Mouse (Mus musculus) embryonic facial prominence, embryonic 15.5 days (tissue): ENCODE results near the gene Uchl3. TPM values are rescaled to one million over a fixed set of nuclear protein-coding genes. Genes with fewer than 3 reads are reported as not detected.

ENCODE experiments used
- ATAC-seq: fragments of 200-750 bp; cut with Nextera tagmentation; 2 replicates; pipeline ENCODE4 v1.8.0; 2017; ENCODE audit warnings: low read depth, moderate TSS enrichment; ENCODE audit not compliant: insufficient number of reproducible peaks, low FRiP score, low TSS enrichment
- H3K27ac ChIP-seq: fragments of 300-500 bp; sonication (generic); replicated peaks from 2 replicates; pipeline ENCODE4 v1.5.1; 2015; ENCODE audit warnings: mild to moderate bottlenecking, inconsistent platforms
- H3K27me3 ChIP-seq: fragments of 300-500 bp; sonication (generic); 2 replicates; pipeline ENCODE4 v1.6.1; 2015; ENCODE audit warnings: inconsistent platforms
- H3K36me3 ChIP-seq: fragments of 300-500 bp; sonication (generic); 2 replicates; pipeline ENCODE4 v1.6.1; 2015; ENCODE audit warnings: mild to moderate bottlenecking, inconsistent platforms
- H3K4me1 ChIP-seq: fragments of 300-500 bp; sonication (generic); 2 replicates; pipeline ENCODE4 v1.6.1; 2015; ENCODE audit warnings: inconsistent platforms
- H3K4me2 ChIP-seq: fragments of 300-500 bp; sonication (generic); replicated peaks from 2 replicates; pipeline ENCODE4 v1.6.1; 2015; ENCODE audit warnings: mild to moderate bottlenecking, inconsistent platforms
- H3K4me3 ChIP-seq: fragments of 300-500 bp; sonication (generic); replicated peaks from 2 replicates; pipeline ENCODE4 v1.5.1; 2015; ENCODE audit warnings: mild to moderate bottlenecking, inconsistent platforms
- H3K9ac ChIP-seq: fragments of 300-500 bp; sonication (generic); 2 replicates; pipeline ENCODE4 v1.6.1; 2015; ENCODE audit warnings: inconsistent platforms
- H3K9me3 ChIP-seq: fragments of 300-500 bp; sonication (generic); replicated peaks from 2 replicates; pipeline ENCODE4 v1.6.1; 2016; ENCODE audit warnings: inconsistent platforms
- WGBS: fragments of 180-500 bp; shearing (Covaris S2); methylation state at CpG from one replicate; pipeline ENCODE4 v1.1.7; 2015; 5-methylcytosine and 5-hydroxymethylcytosine counted together
- polyA plus RNA-seq: library from polyadenylated mRNA; unstranded; fragments of >200 nt; fragmentation: Nextera tagmentation; extraction: Ambion mirVana; gene quantifications from 2 replicates; pipeline ENCODE4 v1.2.1, GENCODE M21; 2015

The Uchl3 gene
- polyA plus RNA-seq, 1 experiment from 2014 or later = 103 TPM

DNA sequence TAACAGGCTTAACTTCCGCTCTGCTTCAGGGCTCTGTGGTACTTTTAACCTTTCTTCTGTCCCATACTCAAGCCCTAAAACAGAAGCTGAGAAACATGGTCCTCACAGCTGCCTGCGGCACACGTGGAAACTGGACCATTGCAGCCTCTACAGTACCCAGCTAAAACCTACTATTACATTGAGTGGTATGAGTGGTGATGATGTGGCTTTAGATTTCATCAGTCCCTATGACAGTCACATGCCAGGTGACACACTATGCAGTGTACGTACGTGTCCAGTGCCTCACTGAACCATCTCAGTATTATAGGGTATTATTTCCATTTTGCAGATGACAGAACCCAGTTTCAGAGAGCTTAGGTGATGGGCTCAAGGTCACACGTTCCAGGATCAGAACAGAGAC is 16.4 kb upstream of the Uchl3 start:
- Histone ChIP-seq H3K9ac (no peak overlapping the region), H3K36me3 (peaks cover 16% of the 10 kb centered on the region), H3K27me3 (no peaks in the 10 kb centered on the region), H3K4me3 (no peak overlapping the region), H3K4me1 (peaks cover 8% of the 10 kb centered on the region), H3K9me3 (no peaks in the 10 kb centered on the region), H3K4me2 (no peak overlapping the region), H3K27ac (no peak overlapping the region)
- 86% methylated on average over 6 of the region's 6 CpGs for WGBS
- ATAC-seq = no peak

DNA sequence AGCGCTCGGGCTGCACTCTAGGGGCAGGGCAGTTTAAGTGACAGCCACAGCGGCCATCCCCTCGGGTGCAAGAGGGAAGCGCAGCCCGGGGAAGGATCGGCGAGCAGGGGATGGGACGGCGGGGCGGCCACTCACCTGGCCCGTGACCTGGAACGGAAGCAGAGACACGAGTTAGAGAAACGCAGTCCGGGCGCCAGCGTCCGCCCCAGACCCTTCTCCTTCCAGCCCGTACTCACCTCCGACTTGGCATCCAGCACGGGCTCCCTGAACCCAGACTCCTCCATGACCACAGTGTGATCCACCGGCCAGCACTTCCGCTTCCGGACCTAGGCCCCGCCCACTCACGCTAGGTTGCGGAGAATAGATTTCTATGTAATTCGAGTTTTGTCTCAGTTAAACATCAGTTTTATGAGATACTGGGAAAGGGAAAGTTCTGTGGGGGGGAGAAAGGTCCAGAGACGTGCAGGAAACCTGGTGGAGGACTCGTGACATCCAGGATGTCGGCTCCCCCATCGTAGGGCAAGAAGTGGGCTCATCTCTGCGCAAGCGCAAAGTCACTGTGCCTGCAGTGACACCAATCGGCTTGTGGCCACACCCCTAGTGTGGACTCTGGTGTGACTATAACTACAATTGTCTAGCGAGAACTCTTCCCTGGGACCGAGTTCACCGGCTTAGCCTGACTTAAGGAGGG is 13.5 kb upstream of the Uchl3 start, which contains the start of gene Commd6:
Gene Commd6, minus strand, starts transcription at position 534 of the 691 bp plus-strand sequence.
- H3K27ac ChIP-seq = peak within 1 kb of the TSS; percentile 90
- H3K4me1 ChIP-seq = peaks cover 8% of the 10 kb centered on the region
- H3K9ac ChIP-seq = peak within 1 kb of the TSS; percentile 67
- ATAC-seq = peak; percentile 97
- H3K36me3 ChIP-seq = no peaks in the 10 kb centered on the region
- peak within 1 kb of the TSS; percentile 93 for H3K4me3 ChIP-seq
- H3K4me2 ChIP-seq = peak within 1 kb of the TSS; percentile 60
- under 1% methylated on average over 39 of the region's 39 CpGs for WGBS
- H3K9me3 ChIP-seq = no peaks in the 10 kb centered on the region
- no peaks in the 10 kb centered on the region for H3K27me3 ChIP-seq

DNA sequence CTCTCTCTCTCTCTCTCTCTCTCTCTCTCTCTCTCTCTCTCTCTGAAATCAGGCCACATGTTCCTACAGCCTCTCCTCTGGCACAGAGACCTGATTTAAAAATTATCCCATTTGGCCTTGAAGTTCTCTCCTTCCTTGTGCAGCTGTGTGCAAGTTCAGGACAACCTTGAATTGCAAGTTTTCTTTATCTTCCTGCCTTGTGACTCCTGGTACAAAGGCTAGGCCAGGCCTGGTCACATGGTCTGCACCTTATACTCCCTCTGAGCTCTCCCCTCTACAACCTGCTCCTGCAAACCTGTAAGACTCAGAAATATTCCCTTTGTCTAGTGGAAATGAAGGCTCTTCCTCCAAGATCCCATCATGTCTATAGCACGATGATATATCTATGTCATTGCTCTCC is 8.8 kb upstream of the Uchl3 start:
- ATAC-seq = no peak
- H3K4me3 ChIP-seq = no peak overlapping the region
- no peak overlapping the region for H3K27ac ChIP-seq
- H3K4me1 ChIP-seq = no peaks in the 10 kb centered on the region
- no peaks in the 10 kb centered on the region for H3K36me3 ChIP-seq
- no peak overlapping the region for H3K9ac ChIP-seq
- WGBS = 72% methylated on average over 1 of the region's 1 CpGs
- no peaks in the 10 kb centered on the region for H3K9me3 ChIP-seq
- no peaks in the 10 kb centered on the region for H3K27me3 ChIP-seq
- no peak overlapping the region for H3K4me2 ChIP-seq

DNA sequence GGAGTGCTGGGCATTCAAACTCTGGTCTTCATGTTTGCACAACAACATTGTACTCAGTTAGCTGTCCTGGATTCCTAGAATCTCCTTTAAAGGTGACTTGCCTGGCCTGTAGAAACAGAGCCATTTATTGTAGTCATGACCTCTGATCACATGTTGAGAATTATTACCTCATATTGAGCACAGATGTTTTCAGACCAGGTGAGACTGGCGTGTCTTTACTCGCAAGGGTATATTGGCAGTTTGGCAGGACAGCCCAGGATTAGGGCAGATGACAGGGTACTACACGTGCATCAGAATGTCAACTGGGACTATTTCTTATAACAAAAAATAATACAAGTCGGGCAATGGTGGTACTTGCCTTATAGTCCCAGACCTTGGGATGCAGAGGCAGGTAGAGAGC is 3.2 kb upstream of the Uchl3 start:
- H3K4me1 ChIP-seq = peaks cover 6% of the 10 kb centered on the region
- H3K9me3 ChIP-seq = no peaks in the 10 kb centered on the region
- no peaks in the 10 kb centered on the region for H3K27me3 ChIP-seq
- H3K36me3 ChIP-seq = no peaks in the 10 kb centered on the region
- ATAC-seq = no peak
- no peak overlapping the region for H3K4me3 ChIP-seq
- H3K4me2 ChIP-seq = no peak overlapping the region
- H3K27ac ChIP-seq = no peak overlapping the region
- H3K9ac ChIP-seq = no peak overlapping the region
- WGBS = 71% methylated on average over 4 of the region's 4 CpGs

DNA sequence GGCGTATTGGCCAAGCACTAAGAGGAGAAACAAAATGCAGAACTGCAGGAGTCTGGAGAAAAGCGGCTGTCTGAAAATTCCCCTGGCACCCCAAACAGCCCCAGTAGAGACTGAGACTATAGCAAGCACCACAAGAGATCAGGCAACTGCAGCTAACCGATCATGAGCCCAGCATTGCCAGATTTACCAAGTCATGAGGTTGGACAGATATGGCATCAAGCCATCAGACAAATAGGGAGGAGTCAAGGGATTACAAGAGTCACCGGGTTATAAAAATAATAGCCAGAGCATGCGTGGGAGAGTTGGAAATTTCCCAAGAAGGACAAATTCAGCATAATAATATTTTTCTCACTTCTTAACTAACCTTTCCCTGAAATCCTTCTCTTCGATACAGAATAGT is 1.2 kb upstream of the Uchl3 start:
- no peak overlapping the region for H3K9ac ChIP-seq
- ATAC-seq = no peak
- no peaks in the 10 kb centered on the region for H3K9me3 ChIP-seq
- no peaks in the 10 kb centered on the region for H3K27me3 ChIP-seq
- WGBS = 88% methylated on average over 6 of the region's 6 CpGs
- no peak overlapping the region for H3K4me3 ChIP-seq
- H3K36me3 ChIP-seq = no peaks in the 10 kb centered on the region
- peaks cover 6% of the 10 kb centered on the region for H3K4me1 ChIP-seq
- no peak overlapping the region for H3K4me2 ChIP-seq
- H3K27ac ChIP-seq = no peak overlapping the region

DNA sequence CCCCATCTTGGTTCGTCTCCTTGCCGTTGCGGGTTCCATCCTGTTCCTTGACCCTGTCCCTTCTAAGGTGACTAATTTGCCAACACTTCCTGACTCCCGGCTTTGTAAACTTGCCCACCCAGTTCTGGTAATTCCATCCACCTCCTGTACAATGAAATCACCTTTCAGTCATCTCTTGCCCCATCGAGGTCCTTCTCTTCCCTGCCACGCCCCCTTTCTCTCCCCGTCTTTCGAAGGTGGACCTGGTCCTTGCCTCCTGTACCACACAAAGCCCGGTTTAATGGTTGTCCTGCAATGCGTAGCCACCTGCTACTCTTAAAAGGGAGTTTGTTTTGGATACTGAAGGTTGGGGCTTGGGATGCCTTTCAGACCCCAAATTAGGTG is 751 bp downstream of the Uchl3 start:
- no peaks in the 10 kb centered on the region; the same call in 1 of the 2 replicates for H3K36me3 ChIP-seq
- whole genome bisulfite sequencing = under 1% methylated on average over 10 of the region's 10 CpGs
- H3K9ac ChIP-seq = peak overlapping the region; percentile 78
- peak overlapping the region; percentile 92 for H3K4me2 ChIP-seq
- peaks cover 6% of the 10 kb centered on the region for H3K4me1 ChIP-seq
- no peak overlapping the region for H3K27ac ChIP-seq
- no peaks in the 10 kb centered on the region for H3K9me3 ChIP-seq
- H3K4me3 ChIP-seq = peak overlapping the region; percentile 99
- no peaks in the 10 kb centered on the region for H3K27me3 ChIP-seq
- 0 out of 2 replicates have a peak, but pooled peaks have one; percentile 6 for ATAC-seq

DNA sequence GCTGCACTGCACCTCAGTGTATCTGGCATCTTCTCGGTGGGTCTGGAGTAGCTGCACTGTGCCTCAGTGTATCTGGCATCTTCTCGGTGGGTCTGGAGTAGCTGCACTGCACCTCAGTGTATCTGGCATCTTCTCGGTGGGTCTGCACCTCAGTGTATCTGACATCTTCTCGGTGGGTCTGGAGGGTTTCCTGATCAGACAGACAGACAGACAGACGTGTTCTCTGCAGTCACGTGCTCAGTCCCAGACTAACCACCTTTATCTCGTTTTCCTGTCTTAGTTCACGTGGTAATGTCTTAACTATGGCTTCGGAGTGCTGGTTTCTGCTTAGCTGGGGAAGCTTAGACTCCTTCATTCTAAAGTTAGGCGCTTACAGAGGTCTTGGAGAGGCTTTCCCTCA is 2.5 kb downstream of the Uchl3 start:
- H3K4me3 ChIP-seq = no peak overlapping the region
- 76% methylated on average over 10 of the region's 10 CpGs for WGBS
- H3K4me2 ChIP-seq = no peak overlapping the region
- peaks cover 3% of the 10 kb centered on the region for H3K36me3 ChIP-seq
- H3K27me3 ChIP-seq = no peaks in the 10 kb centered on the region
- H3K4me1 ChIP-seq = peaks cover 6% of the 10 kb centered on the region
- no peak overlapping the region for H3K9ac ChIP-seq
- no peak overlapping the region for H3K27ac ChIP-seq
- H3K9me3 ChIP-seq = no peaks in the 10 kb centered on the region
- ATAC-seq = no peak

DNA sequence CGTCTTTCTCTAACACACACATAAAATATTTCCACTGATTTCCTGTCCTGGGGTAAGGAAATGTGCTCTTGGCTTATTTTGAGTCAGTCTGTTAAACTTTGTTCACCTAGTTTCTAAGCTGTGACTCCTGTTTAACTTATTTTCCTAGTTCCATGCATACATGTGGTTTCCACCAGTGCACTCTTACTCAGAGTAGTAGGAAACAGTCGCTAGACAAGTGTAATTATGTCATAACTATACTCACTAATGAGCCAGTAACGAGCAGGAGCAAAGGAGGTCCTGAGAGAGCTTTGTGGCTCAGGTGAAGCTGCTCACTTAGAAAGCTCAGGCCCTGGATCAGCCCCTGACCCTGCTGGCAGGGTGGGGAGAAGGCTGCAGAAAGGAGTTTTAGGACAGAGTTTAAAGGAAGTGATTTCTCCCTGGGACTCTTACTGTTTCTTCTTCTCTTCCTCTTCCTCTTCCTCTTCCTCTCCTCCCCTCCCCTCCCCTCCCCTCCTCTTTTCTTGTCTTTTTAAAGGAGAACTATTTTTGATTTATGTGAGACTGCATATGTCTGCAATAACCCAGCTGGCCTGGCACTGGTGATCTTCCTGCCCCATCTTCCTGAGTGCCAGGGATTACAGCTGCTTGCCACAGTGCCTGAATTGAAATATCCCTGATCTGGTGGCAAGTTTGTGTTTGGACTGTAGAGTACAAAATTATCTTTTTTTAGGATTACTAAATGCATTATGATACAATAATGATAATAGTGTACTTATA is 8.1 kb downstream of the Uchl3 start:
- Histone ChIP-seq H3K9me3 (no peaks in the 10 kb centered on the region), H3K4me2 (no peak overlapping the region)
- 56% methylated on average over 3 of the region's 3 CpGs for WGBS

DNA sequence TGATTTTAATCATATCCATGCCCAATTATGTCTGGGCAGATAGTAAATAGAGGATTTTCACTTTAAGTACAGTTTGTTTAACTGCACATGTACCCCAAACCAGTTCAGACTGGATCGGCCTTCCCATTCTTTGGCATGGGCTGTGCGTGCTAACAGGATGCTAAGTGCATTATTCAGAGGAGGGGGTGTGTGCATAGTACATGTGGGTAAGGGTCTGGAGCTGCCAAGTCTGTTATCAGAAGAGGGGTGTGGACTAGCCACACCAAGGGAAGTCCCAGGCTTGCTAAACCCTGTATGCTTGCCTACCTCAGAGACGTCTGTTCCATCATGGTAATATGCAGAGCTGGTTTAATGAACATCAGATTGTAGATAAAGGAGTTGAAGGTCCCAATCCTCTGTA is 10.5 kb downstream of the Uchl3 start:
- ATAC-seq = no peak
- H3K4me1 ChIP-seq = no peaks in the 10 kb centered on the region
- peaks cover 14% of the 10 kb centered on the region for H3K36me3 ChIP-seq
- H3K9me3 ChIP-seq = no peaks in the 10 kb centered on the region
- WGBS = 73% methylated on average over 3 of the region's 3 CpGs
- no peak overlapping the region for H3K27ac ChIP-seq
- no peaks in the 10 kb centered on the region for H3K27me3 ChIP-seq
- no peak overlapping the region for H3K9ac ChIP-seq
- H3K4me2 ChIP-seq = no peak overlapping the region
- H3K4me3 ChIP-seq = no peak overlapping the region

More for the DNA sequence above, 8.1 kb downstream of the Uchl3 start:
- H3K9ac ChIP-seq = no peak overlapping the region
- no peak overlapping the region for H3K4me3 ChIP-seq
- ATAC-seq = no peak
- H3K4me1 ChIP-seq = no peaks in the 10 kb centered on the region
- no peaks in the 10 kb centered on the region for H3K27me3 ChIP-seq
- H3K36me3 ChIP-seq = peaks cover 3% of the 10 kb centered on the region
- H3K27ac ChIP-seq = no peak overlapping the region

DNA sequence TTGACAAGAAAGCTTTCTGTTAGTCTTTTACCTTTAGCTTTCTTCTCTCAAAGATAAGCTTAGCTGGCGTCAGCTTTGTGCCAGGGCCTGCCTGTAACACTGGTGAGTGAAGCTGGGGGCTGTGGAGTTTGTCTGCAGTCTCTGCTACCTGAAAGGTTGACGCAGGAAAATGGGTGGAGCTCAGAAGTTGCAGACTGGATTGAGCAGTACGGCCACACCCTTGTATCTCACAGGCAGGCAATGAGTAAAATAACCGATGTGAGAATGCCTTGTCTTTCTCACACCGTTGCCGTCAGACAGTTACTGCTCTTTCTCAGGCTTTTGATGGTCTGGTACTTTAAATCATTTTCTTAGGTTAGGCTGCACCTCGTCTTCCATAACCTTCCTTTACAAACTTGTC is 12.3 kb downstream of the Uchl3 start:
- 85% methylated on average over 7 of the region's 7 CpGs for WGBS
- no peak overlapping the region for H3K4me3 ChIP-seq
- no peaks in the 10 kb centered on the region for H3K4me1 ChIP-seq
- H3K27ac ChIP-seq = no peak overlapping the region
- no peaks in the 10 kb centered on the region for H3K27me3 ChIP-seq
- ATAC-seq = no peak
- peaks cover 15% of the 10 kb centered on the region for H3K36me3 ChIP-seq
- H3K9me3 ChIP-seq = no peaks in the 10 kb centered on the region
- no peak overlapping the region for H3K9ac ChIP-seq
- H3K4me2 ChIP-seq = no peak overlapping the region

DNA sequence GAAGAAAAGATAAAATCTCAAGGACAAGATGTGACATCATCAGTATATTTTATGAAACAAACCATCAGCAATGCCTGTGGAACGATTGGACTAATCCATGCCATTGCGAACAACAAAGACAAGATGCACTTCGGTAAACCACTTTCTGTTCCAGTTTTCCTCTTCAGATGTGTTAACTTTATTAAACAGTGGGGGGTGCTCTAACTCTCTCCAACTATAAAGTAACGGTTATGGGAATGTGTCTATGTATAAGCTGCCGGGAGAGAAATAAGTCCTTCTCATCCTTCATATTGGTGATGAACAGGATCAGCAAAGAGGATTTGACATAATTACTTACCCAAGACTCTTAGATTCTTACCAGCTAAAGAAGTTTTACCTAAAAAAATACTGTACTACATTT is 12.8 kb downstream of the Uchl3 start:
- Histone ChIP-seq H3K4me3 (no peak overlapping the region), H3K4me1 (no peaks in the 10 kb centered on the region), H3K27me3 (no peaks in the 10 kb centered on the region), H3K9ac (no peak overlapping the region), H3K36me3 (peaks cover 15% of the 10 kb centered on the region; the same call in 1 of the 2 replicates), H3K9me3 (no peaks in the 10 kb centered on the region), H3K4me2 (no peak overlapping the region), H3K27ac (no peak overlapping the region)
- WGBS = 78% methylated on average over 5 of the region's 5 CpGs
- no peak for ATAC-seq
